Mouse (Mus musculus): ENCODE results near the gene Frmd3. TPM values are rescaled to one million over a fixed set of nuclear protein-coding genes. Genes with fewer than 3 reads are reported as not detected.

The Frmd3 gene
- polyA plus RNA-seq, 1 experiment from 2014 or later: 0.67 TPM

Other genes with a start within 250 kb of the Frmd3 start
- gene Rasef, start 222.4 kb upstream of the Frmd3 start, polyA plus RNA-seq (2015; fragmentation: Nextera tagmentation; extraction: Ambion mirVana): 9.8 and 10.8 TPM in 2 replicates
- gene Gm11758, start 137.2 kb upstream of the Frmd3 start, polyA plus RNA-seq (2015; fragmentation: Nextera tagmentation; extraction: Ambion mirVana): not detected in 2 replicates
- not detected in 2 replicates for gene Gm11757, start 122.3 kb upstream of the Frmd3 start, polyA plus RNA-seq (2015; fragmentation: Nextera tagmentation; extraction: Ambion mirVana)
- gene Gm13871, start 107.5 kb upstream of the Frmd3 start, polyA plus RNA-seq (2015; fragmentation: Nextera tagmentation; extraction: Ambion mirVana): not detected in 2 replicates
- gene Gm11756, start 92.7 kb upstream of the Frmd3 start, polyA plus RNA-seq (2015; fragmentation: Nextera tagmentation; extraction: Ambion mirVana): not detected in 2 replicates
- 5.3 TPM in 1 of 2 replicates, not detected in the other for gene 2310002L09Rik, start 62.6 kb upstream of the Frmd3 start, polyA plus RNA-seq (2015; fragmentation: Nextera tagmentation; extraction: Ambion mirVana)
- gene Kdm4c, start 229.1 kb downstream of the Frmd3 start, polyA plus RNA-seq (2015; fragmentation: Nextera tagmentation; extraction: Ambion mirVana): 13.8 and 14.9 TPM in 2 replicates